9 mouse cellular contexts compared by ENCODE assay signal in genomic region chr15:88555476-88555875, GRCm38 (mm10). TPM values are rescaled to one million over a fixed set of nuclear protein-coding genes. Genes with fewer than 3 reads are reported as not detected.
DNase-seq lines count a peak whose midpoint lies in the region; ATAC-seq and TF ChIP-seq lines count a peak whose summit lies in the region.
"Had no signal": no experiment of that assay in that cellular context is flagged by ENCODE, and none has a peak within 500 bp of the region (broad histone marks: within the 10 kb centered on the region; RNA-seq: fewer than 3 reads in every experiment).

No protein-coding gene starts in this region.

- no peak for TF ChIP-seq POLR2A in bone marrow macrophage, adult 2 months (IDR thresholded peaks at IDR 0.05; ENCODE audit: borderline replicate concordance, low read depth, low read length)

- peak; percentile 16 for DNase-seq in adrenal gland, adult 2 months
- DNase-seq in adrenal gland, postnatal 4 days (ENCODE audit: low spot score in 2 of 2), result no peak
- peak; percentile 35 for DNase-seq in left cerebral cortex, adult 18-20 months (ENCODE audit: low spot score in 2 of 2)
- no peak for DNase-seq in left cerebral cortex, adult 11 months (ENCODE audit: low spot score)
- DNase-seq in hindbrain, postnatal 0 days (ENCODE audit: low spot score), result peak; percentile 82
- DNase-seq in mesoderm, embryonic 11.5 days (ENCODE audit: low read depth, low spot score), result peak; percentile 56
- no peak for DNase-seq in urinary bladder, postnatal 4 days (ENCODE audit: low spot score in 2 of 2)

- WGBS in hindbrain, postnatal 0 days, result 19% methylated on average over 8 of the region's 8 CpGs

- H3K9ac ChIP-seq in hindbrain, postnatal 0 days (replicated peaks; ENCODE audit: low read length), result no peak overlapping the region

- no peak for ATAC-seq in hindbrain, postnatal 0 days

- H3K4me1 ChIP-seq in bone marrow macrophage, adult 2 months (ENCODE audit: control insufficient read depth, insufficient read depth, low read length), result no peaks in the 10 kb centered on the region
- H3K4me1 ChIP-seq in hindbrain, postnatal 0 days (ENCODE audit: insufficient read depth, low read length), result peaks cover under 1% of the 10 kb centered on the region; the same call in 1 of the 2 replicates

- H3K9me3 ChIP-seq in hindbrain, postnatal 0 days (ENCODE audit: low read length), result no peaks in the 10 kb centered on the region

- no peak overlapping the region for H3K27ac ChIP-seq in bone marrow macrophage, adult 2 months (ENCODE audit: insufficient read depth, low read depth, low read length)
- no peak overlapping the region for H3K27ac ChIP-seq in hindbrain, postnatal 0 days

- no peak overlapping the region for H3K4me3 ChIP-seq in bone marrow macrophage, adult 2 months (ENCODE audit: insufficient read depth, low read length)
- no peak overlapping the region for H3K4me3 ChIP-seq in hindbrain, postnatal 0 days (ENCODE audit: low read length)

- H3K4me2 ChIP-seq in hindbrain, postnatal 0 days (ENCODE audit: low read depth, low read length), result no peak overlapping the region

- H3K36me3 ChIP-seq in hindbrain, postnatal 0 days (ENCODE audit: insufficient read depth, low read length), result no peaks in the 10 kb centered on the region

- peak; percentile 84 for TF ChIP-seq CTCF in bone marrow macrophage, adult 2 months (IDR thresholded peaks at IDR 0.05; ENCODE audit: low read depth, low read length)
- peak; percentile 88 for TF ChIP-seq CTCF in hindbrain, postnatal 0 days (IDR thresholded peaks at IDR 0.05; ENCODE audit: low read depth)

- 0 out of 2 replicates have a peak, but pooled peaks cover 6% of the 10 kb centered on the region for H3K27me3 ChIP-seq in hindbrain, postnatal 0 days (ENCODE audit: insufficient read depth, low read length)

RNA-seq across cellular contexts. Expression of gene Zdhhc25, which starts 44.6 kb away (rescaled TPM):
- not detected for total RNA-seq in adrenal gland, adult 2 months (2021)
- not detected in 2 replicates for polyA plus RNA-seq in adrenal gland, adult 2 months (2012; rRNA removed)
- not detected for total RNA-seq in adrenal gland, postnatal 4 days (2021)
- not detected for total RNA-seq in left cerebral cortex, adult 18-20 months (2021)
- not detected in 2 replicates for polyA plus RNA-seq in bone marrow macrophage, adult 2 months (2012; ENCODE audit: insufficient read depth, insufficient read length, missing spikeins)
- total RNA-seq in hindbrain, postnatal 0 days (2014; rRNA removed), result not detected in 2 replicates
- polyA plus RNA-seq in hindbrain, postnatal 0 days (2015; fragmentation: Nextera tagmentation; extraction: Ambion mirVana), result not detected in 2 replicates
- polyA plus RNA-seq: lung, embryonic 16.5 days had no signal

Comparison
In these comparisons a context has a peak if more than half of its experiments do, and no peak if none do; other contexts are left out.
1. DNase-seq: peak in adrenal gland, adult 2 months (single experiment), left cerebral cortex, adult 18-20 months (2 of 2), hindbrain, postnatal 0 days (single experiment) and mesoderm, embryonic 11.5 days (single experiment); none in adrenal gland, postnatal 4 days (0 of 2), left cerebral cortex, adult 11 months (single experiment) and urinary bladder, postnatal 4 days (0 of 2).